Mouse (Mus musculus): ENCODE measurements around the gene Eef1a2.
A peak's percentile ranks its signal among the peaks of the same experiment; 100 is the strongest.

The Eef1a2 gene

DNA sequence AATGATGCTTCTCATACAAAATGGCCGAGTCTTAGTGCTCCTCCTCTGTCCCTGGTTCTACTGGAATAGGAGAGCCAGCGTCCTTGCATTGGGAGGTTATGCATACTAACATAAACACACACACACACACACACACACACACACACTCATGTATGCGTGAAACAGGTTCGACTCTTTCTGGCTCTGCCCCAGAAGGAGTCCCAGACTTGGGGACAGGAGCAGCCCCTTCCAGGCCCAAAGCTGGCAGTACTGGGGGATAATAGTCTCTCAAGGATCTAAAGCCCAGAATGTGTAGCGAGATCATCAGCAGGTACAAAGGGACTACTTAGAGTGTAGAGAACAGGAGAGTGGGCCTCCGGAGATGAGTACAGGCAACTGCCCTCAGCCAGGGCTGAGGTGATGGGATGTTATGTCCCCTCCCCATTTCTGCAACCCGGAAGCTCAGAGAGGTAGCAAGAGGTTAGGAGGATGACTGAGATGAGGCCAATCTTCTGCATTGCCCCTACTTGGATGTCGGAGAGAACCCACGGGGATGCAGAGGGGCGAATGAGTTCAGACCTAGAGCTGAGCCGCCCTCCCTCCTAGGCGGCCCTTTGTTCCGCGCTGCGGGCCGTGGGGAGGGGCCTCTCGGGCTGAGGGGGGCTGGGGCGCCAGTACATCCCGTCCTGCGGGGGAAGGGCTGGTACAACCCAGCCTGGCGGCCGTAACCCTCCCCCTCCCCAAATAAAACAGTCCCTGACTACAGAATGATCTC, 22.8 kb downstream of the Eef1a2 start:
- no peak for DNase-seq (ENCODE audit: low read depth, low spot score)

DNA sequence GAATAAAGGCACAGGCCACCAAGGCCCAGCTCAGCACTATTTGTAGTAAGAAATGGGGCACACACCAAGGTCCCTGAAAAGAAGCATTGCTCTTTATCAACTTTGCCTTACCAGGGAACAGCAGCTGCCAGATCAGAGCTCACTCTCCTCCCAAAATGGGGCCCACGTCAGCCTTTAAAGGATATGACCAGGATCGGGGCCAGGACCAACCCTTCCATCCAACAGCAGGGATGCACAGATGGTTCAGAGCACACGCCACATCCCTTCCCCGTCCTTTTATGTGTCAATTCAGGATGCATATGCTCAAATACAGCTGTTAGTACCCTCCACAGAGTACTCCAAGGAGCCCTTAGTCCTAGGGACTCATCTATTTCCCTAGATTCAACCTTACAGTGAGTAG, 26.6 kb downstream of the Eef1a2 start:
- no peak for DNase-seq (ENCODE audit: low read depth, low spot score)

DNA sequence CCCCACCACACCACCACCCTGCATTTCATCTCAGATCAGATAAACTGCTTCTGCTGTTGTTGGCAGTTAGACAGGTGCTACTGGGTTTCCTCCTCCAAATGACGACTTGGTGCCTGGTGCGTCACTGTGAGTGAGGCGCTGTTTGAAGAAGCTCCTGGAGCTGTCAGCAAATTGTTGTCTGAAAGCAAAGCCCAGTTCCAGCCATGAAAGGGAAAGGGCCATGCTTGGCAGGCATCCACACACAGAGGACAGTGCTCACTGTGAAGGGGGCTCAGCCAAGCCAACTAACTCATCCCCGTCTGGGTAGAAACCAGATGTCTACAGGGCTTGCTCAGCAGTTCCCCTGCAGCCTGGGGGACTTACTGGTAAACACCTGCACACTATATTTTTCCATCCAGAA, 27.9 kb downstream of the Eef1a2 start:
- DNase-seq (ENCODE audit: low read depth, low spot score), result no peak

DNA sequence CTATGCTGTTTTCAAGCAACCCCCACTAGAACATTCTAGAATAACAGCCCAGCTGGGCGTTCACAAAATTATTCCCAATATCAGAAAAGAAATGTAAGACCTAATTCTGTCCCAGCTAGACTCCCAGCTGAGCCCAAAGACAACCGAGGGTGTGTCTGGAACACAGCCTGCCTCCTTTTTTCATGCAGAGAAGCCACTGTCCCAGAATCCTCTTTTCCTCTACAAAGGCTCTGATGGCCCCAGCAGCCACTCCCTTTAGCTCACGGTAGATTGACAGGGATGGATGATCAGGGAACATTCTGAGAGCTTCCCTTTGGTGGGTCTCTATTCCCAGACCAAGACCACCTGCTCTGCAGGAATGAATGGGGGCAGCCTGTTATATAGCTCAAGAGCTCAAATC, 29.0 kb downstream of the Eef1a2 start:
- DNase-seq (ENCODE audit: low read depth, low spot score), result no peak

DNA sequence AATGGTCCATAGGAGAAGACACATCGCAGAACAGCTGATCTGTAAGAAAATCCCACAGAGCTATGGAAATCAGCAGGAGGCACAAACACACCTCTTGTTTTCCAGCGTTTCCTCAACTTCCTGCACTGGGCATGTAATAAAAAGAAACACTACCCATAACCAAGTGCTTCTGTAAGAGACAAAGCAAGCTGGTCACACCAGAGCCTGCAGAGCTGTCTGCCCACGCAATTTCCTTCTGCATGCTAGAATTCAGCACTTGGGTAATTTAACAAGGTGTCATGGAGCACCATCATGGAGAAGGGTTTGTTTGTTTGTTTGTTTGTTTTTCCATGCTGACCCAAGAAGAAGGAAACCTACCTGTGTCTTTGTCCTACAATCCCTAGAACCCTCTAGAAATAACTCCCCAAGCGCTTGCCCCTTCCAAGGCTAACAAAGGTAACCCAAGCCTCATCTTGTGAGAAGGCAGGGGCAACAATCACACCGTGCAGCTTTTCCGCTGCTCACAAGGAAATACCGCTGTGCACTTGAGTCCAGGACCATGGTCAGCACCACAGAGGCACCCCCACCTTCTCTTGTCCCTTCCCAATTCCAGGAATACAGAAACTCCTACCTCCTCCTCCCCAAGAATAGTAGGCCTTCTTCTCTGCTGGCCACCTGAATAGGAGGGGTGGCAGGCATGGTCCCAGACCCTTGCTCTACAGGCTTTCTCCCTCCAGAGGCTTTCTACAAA, 30.9 kb downstream of the Eef1a2 start:
- no peak for DNase-seq (ENCODE audit: low read depth, low spot score)

DNA sequence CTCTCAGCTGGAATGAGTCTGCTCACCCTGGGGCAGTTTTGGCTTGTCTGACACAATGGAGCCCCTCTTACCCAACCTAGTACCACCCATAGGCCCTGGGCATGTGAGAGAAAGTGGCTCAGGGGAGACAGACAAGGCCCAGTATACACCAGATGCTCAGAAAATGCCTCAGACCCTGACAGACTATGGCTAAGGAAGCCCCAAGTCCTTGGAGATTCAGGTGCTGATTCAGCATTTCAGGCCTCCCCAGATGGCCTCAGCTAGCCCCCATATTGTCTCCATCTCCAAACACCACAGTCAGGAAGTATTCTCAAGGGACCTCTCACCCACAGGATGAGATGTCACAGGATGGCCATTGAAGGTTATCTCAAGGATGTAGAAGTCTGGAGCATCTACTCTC, 34.2 kb downstream of the Eef1a2 start:
- DNase-seq (ENCODE audit: low read depth, low spot score), result no peak

DNA sequence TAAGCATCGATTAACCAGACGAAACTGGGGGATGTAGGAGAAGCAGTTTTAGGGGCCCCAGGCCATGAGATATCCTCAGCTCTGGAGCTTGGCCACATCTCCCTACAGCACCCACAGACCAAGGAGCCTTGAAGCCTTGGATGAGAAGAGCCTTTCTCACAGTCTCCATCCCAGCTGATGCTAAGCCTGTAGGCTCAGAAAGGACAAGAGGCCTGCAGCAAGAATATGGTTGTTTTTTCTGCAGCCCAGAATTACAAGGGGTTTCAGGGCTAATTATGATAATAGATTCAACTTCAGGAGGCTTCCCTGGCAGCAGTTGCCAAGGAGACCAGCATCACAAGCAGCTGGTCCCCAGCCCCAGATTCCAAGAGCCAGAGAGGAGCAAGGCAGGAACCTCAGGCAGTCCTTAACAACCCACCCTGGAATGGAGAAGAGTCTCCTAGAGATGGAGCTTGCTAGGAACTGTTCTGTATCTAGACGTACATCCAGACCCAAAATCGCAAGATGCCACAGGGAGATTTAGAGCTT, 35.8 kb downstream of the Eef1a2 start:
- no peak for DNase-seq (ENCODE audit: low read depth, low spot score)

DNA sequence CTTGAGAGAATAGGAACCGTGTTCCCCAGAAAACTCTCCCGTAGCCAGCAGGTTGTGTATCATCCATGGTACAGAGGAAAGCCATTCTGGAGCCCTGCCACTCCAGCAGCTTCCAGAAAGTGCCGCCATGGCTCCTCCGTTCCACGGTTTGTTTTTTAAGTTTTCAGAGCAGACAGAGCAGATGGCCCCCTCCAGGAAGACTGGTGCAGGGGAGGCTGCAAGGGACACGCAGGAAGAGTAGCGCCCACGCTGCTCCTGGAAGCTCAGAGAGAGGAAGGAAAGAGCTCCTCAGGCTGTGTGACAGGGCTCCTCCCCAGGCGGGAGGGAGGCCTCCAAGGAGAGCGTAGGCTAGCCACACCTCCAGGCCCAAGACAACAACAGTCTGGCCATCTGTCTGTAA, 36.9 kb downstream of the Eef1a2 start:
- DNase-seq (ENCODE audit: low read depth, low spot score), result no peak

DNA sequence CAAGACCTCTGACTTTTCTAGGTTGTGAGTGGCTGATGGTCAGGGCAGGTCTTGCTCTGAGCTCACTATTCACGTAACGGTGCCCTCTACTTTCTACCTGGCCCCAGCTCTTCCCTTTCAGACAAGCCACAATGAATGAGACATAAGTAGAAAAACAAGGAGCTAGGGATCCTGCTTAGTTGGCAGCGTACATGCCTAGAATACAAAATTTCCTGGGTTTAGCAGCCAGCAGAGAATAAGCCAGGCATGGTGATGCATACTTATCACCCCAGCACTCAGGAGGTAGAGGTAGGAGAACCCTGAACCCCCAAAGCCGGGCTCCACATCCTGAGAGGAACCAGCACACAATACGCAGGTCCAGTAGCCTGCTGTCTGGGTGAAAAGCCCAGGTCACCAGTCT, 40.4 kb downstream of the Eef1a2 start:
- DNase-seq (ENCODE audit: low read depth, low spot score), result no peak

DNA sequence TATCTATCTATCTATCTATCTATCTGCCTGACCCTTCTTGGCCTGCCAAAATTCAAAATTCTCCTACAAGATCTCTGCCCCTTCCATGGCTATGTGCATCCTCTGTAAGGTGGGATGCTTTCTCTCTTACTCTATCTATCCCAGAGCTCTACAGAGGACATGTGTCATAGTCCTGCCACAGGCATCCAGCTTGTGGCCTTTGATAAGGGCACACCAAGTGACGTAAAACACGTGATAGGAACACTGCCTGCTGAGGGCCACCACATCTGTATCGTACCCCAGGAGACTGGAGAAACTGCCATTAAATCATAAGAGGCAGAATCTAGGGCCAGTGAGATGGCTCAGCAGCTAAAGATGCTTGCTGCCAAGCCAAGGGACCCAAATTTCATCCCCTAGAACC, 41.4 kb downstream of the Eef1a2 start:
- DNase-seq (ENCODE audit: low read depth, low spot score), result no peak

DNA sequence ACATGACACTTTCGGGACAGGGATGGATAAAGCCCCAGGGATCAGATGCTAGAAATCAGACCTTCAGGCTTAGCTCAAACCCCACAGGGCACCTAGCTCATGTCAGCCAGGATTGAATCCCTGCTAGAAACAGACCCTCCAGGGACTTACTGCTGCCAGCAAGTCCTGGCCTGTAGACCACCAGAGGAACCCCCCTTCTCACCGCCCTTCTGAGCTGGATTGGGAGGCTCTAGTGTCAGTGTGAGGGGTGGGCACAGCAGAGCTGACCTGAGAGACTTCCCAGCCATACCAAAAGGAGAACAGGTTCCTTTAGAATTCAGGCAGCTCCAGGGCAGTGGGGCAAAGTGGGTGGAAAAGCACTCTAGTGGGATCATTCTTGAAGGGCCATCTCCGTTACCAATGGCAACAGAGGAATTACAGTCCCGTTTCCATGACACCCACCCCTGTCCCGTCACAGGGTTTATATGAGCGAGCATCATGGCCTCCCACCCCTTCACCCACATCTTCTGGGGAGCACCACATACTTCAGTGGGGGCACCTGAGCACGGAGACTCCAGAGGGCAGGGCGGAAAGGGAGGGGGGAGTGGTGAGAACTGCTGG, 43.0 kb downstream of the Eef1a2 start:
- no peak for DNase-seq (ENCODE audit: low read depth, low spot score)

DNA sequence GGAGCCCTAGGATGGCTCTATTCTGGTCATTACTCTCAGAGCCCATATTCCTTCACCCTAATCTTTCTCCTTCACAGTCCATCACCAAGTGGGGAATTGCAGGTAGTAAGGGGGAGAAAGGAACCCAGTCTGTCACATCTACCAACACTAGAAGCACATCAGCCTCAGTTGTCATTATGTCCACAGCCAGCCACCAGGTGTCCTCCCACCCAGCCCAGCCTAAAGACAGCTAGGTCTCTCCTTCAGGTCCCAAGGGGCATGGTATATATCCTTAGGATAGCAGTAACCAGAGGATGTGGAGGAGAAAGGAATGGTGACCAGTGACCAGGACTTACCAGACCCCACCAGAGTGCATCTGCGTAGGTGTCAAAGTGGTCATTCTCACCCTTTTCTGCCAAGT, 45.1 kb downstream of the Eef1a2 start:
- peak; percentile 4 for DNase-seq (ENCODE audit: low read depth, low spot score)

DNA sequence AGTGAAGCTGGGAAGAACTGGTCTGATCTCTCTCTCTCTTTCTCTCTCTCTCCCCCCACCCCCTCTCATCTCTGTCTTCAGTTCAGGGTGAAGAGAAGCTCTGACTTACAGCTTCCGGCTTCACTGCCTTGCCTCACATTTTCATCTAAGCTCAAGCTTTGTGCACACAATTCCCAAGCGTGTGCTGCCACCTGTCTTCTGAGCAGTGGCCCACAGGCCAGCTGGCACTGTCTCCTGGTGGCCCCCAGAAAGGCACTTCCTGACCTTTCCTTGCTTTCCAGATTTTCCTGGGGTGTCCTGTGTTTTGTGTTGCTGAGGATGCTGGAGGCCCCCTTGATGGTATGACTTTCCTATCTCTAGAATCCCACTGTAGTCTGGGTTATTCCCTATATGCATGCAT, 52.7 kb downstream of the Eef1a2 start:
- DNase-seq (ENCODE audit: low read depth, low spot score), result no peak

DNA sequence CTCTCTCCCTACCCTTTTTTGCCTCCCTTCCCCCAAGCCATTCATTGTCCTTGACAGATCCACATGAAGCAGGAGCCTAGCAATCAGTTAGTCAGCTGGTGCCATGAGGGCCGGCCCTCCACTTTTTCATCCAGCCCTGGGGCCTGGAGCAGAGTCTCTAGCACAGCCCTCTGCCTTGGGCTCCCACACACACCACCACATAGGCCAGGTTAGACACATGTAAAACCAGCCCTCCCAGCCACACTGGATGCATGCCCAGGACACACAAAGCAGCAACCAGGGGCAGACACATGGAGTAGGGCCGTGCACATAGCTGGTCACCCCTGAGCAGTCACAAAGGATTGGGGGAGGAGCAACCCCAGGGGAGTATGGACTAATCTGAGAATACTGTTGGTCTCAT, 54.7 kb downstream of the Eef1a2 start:
- DNase-seq (ENCODE audit: low read depth, low spot score), result no peak

DNA sequence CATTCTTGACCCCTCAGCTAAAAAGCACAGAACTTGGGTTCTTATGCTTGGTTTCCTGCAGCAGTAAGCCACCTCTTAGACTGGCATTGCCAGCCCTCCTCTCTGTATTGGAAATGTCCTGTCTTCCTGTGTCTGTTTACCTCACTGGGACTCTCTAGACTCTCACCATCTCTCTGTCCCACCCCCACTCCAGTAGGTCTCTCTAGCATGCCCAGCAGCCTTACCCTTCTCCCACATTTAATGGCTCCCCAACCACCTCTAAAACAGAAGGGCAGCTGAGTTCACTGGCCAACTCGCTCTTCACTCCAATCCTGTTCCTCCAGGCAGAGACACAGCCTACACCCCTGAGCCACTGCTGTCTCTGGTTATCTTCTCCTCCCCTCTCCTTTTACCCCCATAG, 55.2 kb downstream of the Eef1a2 start:
- DNase-seq (ENCODE audit: low read depth, low spot score), result no peak

DNA sequence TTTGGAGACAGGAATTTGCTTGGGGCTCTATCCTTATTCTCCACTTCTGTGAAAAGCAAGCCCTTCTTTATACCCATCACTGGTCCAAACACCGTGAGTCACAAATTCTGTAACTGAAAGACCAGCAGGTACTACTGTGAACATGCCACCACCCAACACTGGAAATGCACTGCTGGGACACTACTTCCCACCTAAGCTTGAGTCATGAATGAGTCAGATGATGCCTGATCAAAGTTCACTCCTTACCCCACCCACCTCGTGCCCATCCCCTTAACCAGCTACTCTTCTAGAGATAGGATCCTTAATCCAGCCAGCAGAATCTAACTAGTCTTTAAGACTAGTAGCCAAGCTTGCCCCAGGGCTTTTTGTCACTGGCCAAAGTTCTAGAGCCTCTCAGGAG, 56.7 kb downstream of the Eef1a2 start:
- DNase-seq (ENCODE audit: low read depth, low spot score), result no peak

All from CD4-positive, CD25-positive, alpha-beta regulatory T cell, adult 2 months (primary cell).